Mouse (Mus musculus): ENCODE data around the gene Spred1.

The Spred1 gene

GRCm38 (mm10) chr2:117121212-117121983 lies at the start of gene Spred1:
Spred1 (plus strand) TSS chr2:117121374.
- DNase-seq (ENCODE audit: low spot score in 2 of 2) = no peak

GRCm38 (mm10) chr2:117071596-117071995 lies 49.6 kb upstream of the Spred1 start:
- no peak for DNase-seq (ENCODE audit: low spot score in 2 of 2)

- no peak for DNase-seq (ENCODE audit: low spot score in 2 of 2)
Measured at GRCm38 (mm10) chr2:117078711-117079110, 42.5 kb upstream of the Spred1 start.

GRCm38 (mm10) chr2:117079621-117080020 lies 41.6 kb upstream of the Spred1 start:
- no peak for DNase-seq (ENCODE audit: low spot score in 2 of 2)

GRCm38 (mm10) chr2:117086002-117086765 lies 35.0 kb upstream of the Spred1 start:
- DNase-seq (ENCODE audit: low spot score in 2 of 2) = no peak

GRCm38 (mm10) chr2:117086766-117087457 lies 34.3 kb upstream of the Spred1 start:
- no peak for DNase-seq (ENCODE audit: low spot score in 2 of 2)

- no peak for DNase-seq (ENCODE audit: low spot score in 2 of 2)
Measured at GRCm38 (mm10) chr2:117087458-117087820, 33.7 kb upstream of the Spred1 start.

GRCm38 (mm10) chr2:117089482-117089881 lies 31.7 kb upstream of the Spred1 start:
- no peak for DNase-seq (ENCODE audit: low spot score in 2 of 2)

GRCm38 (mm10) chr2:117090061-117090460 lies 31.1 kb upstream of the Spred1 start:
- no peak for DNase-seq (ENCODE audit: low spot score in 2 of 2)

GRCm38 (mm10) chr2:117092946-117093401 lies 28.2 kb upstream of the Spred1 start:
- no peak for DNase-seq (ENCODE audit: low spot score in 2 of 2)

- no peak for DNase-seq (ENCODE audit: low spot score in 2 of 2)
Measured at GRCm38 (mm10) chr2:117095491-117095890, 25.7 kb upstream of the Spred1 start.

GRCm38 (mm10) chr2:117097305-117097704 lies 23.9 kb upstream of the Spred1 start:
- DNase-seq (ENCODE audit: low spot score in 2 of 2) = no peak

GRCm38 (mm10) chr2:117099316-117099715 lies 21.9 kb upstream of the Spred1 start:
- DNase-seq (ENCODE audit: low spot score in 2 of 2) = no peak

GRCm38 (mm10) chr2:117103461-117103860 lies 17.7 kb upstream of the Spred1 start:
- no peak for DNase-seq (ENCODE audit: low spot score in 2 of 2)

- no peak for DNase-seq (ENCODE audit: low spot score in 2 of 2)
Measured at GRCm38 (mm10) chr2:117105407-117105806, 15.8 kb upstream of the Spred1 start.

GRCm38 (mm10) chr2:117108059-117108458 lies 13.1 kb upstream of the Spred1 start:
- DNase-seq (ENCODE audit: low spot score in 2 of 2) = no peak

GRCm38 (mm10) chr2:117109296-117109695 lies 11.9 kb upstream of the Spred1 start:
- DNase-seq (ENCODE audit: low spot score in 2 of 2) = no peak

- DNase-seq (ENCODE audit: low spot score in 2 of 2) = no peak
Measured at GRCm38 (mm10) chr2:117110355-117110866, 10.8 kb upstream of the Spred1 start.

- DNase-seq (ENCODE audit: low spot score in 2 of 2) = no peak
Measured at GRCm38 (mm10) chr2:117113262-117113661, 7.9 kb upstream of the Spred1 start.

GRCm38 (mm10) chr2:117113762-117114161 lies 7.4 kb upstream of the Spred1 start:
- no peak for DNase-seq (ENCODE audit: low spot score in 2 of 2)

- no peak for DNase-seq (ENCODE audit: low spot score in 2 of 2)
Measured at GRCm38 (mm10) chr2:117118516-117118915, 2.7 kb upstream of the Spred1 start.

Data from natural killer cell, adult 2 months (primary cell).